Mouse (Mus musculus) cerebellum, adult (tissue): ENCODE results near the gene Pik3r2.

ENCODE experiments used
- ATAC-seq: cut with Nextera tagmentation; 2 replicates; pipeline ENCODE4 v1.9.2; 2017; ENCODE audit warnings: mild to moderate bottlenecking, moderate library complexity, mixed read lengths; ENCODE audit not compliant: insufficient number of reproducible peaks, low FRiP score, low TSS enrichment

The Pik3r2 gene

DNA sequence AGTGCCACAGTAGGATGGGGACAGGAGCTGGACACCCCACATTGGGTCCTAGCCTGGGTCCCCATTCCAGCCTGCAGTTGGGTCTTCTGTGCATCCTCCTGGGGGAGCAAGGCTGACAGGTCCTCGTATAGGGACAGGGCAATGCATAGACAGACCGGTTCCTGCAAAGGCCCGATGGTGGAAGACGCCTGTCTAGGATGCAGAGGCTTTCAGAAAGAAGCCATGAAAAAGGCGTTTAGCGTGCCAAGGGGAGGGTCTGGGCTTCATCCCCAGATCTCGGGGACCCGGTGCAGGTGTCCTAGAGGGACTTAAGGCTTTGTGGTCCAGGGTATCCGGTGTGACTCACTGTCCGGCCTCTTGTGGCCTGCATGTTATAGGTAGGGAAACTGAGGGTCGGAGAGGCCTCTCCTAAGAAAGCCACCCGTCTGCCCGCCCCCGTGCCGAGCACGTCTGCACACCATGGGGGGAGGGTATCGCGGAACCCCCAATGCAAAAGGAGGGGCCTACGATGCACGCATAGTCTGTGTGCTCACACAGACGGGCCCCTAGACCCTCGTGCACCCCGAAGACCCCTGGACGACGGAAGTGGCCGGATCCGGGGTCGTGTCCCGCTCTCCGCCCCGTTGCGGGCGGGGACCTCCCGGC lies 540 bp downstream of the Pik3r2 start:
- ATAC-seq: no peak

DNA sequence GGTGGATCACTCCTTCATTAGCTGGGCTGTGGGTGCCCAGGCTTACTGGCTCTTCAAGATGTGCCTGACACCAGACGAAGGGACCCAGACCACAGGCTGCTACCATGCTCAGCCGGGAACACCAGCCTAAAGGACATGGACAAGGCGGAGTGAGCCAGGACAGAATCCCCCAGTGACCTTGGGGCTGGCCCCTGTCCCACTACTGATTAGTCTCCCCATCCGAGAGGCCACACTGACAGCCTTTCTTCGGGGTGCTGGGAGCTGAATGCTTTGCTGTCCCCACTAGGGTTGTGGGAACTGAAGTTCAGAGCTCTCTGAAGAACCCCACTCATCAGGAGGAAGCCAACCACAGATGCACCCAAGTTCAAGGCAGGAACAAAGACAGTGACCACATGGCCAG lies 1.3 kb downstream of the Pik3r2 start:
- no peak for ATAC-seq

DNA sequence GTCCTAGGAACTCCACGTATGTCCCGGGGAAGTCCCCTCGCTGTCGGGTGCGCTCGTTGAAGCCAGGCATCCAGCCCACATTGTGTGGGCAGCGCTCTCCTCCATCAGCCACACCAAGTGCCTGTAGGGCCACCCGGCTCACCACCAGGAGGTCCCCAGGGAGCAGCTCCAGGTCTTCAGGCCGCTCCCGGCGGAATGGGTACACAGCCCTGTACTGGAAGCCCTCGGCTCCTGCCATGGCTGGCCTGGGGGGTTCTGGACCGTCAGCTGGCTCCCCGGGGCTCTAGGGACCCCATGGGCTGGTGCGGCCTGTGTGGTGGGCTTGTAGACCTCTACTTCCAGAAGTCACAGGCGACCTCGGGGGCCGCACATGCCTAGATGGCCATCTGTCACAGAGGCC lies 1.8 kb downstream of the Pik3r2 start:
- no peak for ATAC-seq

DNA sequence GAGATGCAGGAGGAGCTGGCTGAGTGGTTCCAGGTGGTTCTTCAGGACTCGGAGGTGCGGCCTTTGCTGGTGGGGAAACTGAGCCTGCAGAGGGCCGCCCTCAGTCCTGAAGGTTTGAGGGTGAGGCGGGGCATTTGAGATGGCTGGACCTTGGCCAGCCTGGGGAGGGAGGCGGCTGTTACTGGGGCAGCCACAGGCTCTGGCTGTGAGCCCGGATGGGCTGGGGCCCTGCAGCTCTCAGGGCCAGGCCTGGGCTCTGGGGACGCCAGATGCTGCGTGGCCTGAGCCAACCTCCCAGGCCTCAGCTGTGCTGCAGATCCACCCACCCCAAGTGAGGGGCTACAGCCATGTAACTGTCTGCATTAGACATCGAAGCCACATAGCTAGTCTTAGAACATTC lies 2.7 kb downstream of the Pik3r2 start:
- no peak for ATAC-seq

DNA sequence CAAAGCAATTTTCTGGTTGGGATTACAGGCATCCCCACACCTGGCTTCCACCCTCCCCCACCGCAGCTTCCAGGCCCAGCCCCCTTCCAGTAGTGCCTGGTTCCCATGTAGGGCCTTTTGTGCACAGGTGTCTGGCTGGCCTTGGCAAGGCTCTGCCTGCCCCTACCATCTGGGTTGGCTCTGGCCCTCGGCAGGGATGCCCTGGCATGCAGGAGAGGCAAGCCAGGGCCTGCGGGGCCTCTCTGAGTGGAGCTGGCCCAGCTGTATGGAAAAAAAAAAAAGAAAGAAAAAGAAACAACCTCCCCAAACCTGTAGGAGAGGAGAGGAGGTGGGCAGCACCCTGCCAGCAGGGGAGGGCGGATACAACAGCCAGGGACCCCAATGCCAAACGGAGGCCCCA lies 3.1 kb downstream of the Pik3r2 start:
- no peak for ATAC-seq

DNA sequence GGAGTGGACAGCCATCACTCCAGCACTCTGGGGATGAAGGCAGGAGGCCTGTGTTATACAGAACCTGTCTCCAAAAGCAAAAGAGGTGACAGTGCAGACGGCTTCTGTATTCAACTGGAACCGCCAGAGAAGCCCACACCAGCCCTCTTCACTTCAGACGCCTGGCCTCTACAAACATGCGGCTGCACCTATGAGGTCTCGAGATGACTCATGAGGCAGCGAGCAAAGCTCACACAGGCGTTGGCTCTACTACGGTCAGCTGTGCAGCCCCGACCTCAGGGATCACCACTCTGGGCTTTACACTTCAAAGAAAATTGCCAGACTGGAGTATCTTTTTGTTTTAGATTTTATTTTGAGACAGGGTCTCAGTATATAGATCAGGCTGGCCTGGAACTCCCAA lies 3.6 kb downstream of the Pik3r2 start:
- no peak for ATAC-seq

DNA sequence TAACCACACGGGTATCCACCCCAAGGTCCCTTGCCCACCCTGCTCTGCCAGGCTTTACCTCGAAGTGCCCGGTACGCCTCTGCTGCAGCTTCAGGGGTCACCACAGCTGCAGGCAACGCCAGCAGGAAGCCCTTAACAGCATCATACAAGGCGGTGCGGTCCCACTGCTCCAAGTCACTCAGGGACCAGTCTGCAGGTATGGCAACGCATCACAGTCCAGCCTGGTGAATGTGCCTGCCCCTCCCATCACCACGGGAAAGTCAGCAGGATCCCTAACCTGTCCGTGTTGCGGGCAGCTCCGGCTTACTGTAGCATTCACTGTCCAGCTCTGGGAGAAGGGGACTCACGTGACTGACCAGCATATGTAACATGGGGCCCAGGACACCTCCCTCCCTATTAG lies 4.4 kb downstream of the Pik3r2 start:
- ATAC-seq: no peak

DNA sequence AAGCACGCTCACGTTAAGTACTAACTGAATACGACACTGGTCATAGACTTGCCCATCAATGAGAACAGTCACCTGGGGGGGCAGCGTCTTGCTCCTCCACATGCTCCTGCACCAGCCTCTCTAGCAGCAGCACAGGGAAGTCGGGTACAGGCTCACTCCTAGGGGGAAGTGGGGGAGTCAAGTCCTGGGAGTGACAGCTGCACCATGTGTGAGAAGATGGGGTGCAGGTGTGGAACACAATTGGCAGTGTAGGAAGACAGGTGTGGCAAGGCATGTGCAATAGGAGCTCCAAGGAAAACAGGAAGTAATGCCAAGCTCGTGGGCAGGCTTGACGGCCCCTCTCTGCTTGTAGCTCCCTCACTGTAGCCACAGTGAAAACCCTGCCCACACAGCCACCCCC lies 5.3 kb downstream of the Pik3r2 start:
- ATAC-seq: no peak

DNA sequence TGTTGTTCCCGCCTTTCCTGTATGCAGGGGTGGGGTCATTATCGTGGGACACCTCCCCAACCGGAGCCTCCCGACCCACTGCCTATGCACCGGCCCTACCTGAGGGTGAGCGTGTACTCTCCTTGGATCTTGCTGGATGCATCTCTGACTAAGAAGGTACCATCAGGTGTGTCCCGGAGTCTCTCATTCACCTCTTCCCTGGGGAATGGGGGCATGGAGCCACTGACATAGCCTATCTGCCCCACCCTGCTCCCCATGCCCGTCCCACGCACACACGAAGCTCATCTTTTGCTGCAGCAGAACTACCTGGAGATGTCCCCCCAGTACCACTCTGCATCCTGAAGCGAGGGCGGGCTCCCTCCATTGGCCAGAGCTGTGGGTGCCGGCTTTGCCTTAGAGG lies 5.8 kb downstream of the Pik3r2 start:
- ATAC-seq: no peak

DNA sequence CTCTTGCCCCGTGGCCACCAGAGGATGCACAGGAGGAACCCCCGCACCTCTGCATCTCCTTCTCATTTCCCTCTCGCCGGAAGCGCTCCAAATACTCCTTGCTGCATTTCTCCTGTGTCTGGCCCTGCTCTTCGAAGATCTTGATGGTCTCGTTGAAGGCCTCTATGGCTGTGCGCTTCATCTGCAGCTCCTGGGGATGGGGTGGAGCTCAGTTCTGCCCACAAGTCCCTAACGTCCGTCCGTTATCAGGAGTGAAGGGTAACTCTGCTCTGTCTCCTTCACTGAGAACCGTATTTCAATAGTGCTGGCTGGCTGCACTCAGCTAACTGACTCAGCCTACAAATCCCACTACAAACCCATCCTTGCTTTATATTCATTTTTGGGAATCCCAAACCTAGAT lies 6.7 kb downstream of the Pik3r2 start:
- no peak for ATAC-seq

DNA sequence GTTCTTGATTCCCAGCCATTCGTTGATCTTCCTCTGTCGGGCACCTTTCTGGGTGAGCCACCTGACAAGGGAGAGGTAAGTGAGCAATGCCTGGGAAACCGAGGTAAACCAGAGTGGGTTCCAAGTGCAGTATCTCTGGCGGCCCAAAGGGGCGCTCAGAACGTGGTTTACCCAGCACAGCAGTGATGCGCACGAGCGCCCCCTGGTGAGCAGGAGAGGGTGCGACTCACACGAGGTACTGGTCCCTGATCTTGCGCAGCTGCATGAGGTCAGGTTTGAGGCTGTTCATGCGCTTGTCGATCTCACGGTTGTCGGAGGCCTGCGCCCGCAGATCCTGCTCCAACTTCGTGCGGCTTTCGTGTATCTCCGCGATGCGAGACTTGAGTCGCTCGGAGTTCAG lies 7.2 kb downstream of the Pik3r2 start:
- peak; percentile 49 for ATAC-seq

DNA sequence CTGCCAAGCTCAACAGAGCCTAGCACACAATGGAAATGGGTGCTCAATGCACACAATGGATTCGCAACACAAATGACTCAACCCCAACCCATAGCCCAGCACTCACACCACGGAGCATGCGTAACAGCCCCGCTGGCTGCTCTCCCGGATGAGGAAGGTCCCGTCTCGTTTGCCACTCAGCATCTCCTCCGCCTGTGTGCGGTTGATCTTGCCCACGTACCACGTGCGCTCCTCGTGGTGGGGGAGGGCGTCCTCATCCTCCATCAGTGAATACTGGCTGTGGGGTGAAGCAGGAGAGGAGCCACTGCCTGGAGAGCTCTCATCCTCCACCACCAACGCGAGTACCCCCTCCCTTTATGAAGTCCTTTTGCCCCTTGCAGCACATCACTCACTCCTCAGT lies 7.6 kb downstream of the Pik3r2 start:
- ATAC-seq: no peak

DNA sequence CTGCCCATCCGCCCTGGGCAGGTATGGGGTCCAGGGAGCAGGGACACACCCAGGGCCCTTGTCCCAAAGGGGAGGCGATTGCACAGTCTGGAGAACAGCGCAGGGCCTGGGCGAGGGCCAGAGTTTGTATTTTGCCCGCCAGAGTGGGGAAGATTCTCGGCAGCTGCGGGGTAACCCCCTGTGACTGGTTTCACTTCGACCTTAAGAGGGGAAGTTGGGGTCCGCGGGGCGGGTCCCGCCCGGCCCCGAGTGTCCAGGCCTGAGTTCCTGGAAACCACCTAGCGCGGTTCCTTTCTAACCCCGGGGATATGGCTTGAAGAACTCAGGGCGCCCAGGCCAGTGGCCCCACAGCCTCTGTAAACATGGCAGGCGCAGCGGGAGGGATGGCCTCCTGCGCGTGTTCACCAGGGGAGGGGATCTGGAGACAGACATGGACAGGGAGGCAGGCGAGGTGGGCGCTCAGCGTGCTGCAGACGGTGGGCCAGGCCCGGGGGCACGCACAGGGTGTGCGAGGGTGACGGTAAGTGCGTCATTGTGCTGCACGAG lies 8.2 kb downstream of the Pik3r2 start:
- ATAC-seq: no peak

DNA sequence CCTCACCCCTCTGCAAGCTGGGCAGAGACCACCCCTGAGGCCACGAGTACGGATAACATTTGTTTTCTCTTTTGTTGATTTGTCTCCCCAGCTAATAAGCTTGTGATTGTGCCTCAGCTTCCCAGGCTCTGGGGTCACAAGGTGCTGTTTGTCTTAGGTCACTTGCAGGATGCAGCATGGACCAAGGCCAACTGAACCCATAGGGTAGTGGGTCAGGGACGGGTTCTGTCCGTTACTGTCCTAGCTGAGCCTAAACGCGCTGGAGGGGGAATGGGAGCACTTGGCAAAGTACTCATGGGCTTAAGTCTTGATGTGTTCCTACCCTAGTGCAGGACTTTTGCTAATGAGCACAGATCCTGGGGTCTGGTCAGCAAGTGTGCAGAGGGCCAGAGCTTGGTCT lies 9.0 kb downstream of the Pik3r2 start:
- ATAC-seq: no peak

DNA sequence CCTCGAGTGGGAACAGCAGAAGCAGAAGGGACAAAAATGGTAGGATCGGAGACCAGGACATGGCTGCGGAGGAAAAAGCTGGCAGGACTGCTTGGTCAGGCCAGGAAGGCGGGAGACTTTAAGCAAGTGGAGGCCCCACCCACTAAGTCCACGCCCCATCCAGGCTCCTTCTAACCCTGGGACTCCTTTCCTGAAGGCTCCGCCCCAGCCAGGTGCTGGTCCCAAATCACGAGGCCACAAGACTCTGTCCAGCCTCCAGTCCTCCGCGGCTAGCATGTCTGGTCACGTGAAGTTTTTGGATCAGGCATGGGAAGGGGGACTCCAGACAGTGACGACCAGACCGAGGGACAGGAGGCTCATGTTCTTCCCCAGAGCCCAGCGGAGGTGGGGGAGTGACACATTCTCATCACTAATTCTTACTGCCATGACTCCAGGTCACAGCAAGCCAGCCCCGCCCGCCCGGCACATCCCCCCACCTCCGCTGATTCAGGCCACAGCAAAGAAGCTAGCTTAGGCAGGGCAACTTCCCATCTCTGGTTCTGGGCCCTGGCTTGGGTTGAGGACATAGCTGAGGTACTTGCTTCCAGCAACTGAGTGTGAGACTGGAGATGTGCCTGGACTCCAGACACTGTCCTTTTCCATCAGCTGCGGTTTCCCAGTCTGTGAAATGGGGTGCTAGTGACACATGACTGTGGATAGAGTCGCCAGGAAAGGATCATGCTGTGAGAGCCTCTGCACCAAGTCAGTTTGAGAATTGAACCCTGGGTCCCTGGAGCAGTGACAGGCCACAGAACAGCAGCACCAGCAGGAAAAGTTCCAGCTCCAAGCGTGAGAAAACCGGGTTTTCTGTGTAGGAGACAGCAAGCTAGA lies 9.7 kb downstream of the Pik3r2 start:
- ATAC-seq: 0 out of 2 replicates have a peak, but pooled peaks have one; percentile 33

DNA sequence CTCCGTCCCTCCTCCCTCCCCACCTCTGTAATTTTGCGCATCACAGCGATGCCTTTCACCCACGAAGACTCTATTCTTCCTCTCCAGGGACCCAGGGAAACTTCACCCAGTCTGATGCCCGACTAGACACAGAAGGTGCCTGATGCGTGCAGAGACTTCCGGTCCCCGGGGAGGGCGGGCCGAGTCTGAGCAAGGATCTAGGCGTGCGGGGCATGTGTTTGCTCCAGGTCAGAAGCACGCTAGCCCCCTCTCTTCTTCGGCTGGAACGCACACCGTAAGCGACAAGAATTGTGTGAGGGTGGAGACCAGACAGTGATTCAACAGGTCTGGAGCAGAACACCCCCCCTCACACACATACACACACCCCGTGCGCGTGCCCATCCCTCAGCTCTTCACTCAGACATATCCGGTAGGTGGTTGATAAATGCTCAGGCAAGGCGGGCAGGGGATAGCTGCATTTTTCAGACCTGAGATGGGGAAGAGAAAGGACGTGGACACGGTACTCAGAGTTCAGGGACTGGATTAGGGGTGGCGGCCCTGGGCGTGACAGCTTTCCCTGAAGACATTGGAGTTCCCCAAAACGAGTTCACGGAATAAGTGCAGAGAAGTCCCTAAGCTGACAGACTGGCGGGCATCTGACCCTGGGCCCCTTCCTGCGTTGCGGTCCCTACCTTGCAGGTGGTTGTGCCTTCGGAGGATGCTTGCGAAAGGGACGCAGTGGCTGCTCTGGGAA lies 10.5 kb downstream of the Pik3r2 start:
- ATAC-seq: no peak

DNA sequence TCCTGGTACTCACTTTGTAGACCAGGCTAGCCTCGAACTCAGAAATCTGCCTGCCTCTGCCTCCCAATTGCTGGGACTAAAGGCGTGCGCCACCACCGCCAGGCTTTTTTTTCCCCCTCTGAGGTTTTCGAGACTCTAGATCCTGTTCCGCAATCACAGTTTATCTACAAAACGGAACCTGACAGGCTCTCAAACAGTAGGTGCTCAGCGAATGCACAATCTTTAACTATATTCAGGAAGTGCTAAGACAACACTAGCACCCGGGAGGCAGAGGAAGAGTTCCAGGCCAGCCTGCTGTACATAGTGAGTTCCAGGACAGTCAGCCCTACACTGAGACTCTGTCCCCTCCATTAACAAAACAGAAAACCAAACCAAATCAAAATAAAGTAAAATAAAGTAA lies 11.2 kb downstream of the Pik3r2 start:
- no peak for ATAC-seq

DNA sequence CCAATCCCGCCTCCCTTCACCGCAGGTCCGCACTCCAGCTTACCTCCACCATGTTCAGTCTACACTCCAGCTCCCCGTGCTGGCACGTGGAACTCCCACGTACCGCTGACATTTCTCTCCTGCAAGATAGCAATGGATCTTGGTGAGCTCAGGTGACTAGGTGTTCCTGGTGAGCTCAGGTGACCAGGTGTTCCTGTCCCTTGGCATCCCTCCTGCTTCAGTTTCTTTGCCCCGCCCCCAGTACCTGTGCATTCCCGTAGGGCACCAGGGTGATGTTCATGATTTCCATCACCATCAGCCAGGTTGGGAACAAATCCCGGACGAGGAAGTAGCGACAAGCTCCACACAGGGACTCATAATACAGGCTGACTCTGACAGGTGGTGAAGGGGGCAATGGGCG lies 11.8 kb downstream of the Pik3r2 start:
- no peak for ATAC-seq

DNA sequence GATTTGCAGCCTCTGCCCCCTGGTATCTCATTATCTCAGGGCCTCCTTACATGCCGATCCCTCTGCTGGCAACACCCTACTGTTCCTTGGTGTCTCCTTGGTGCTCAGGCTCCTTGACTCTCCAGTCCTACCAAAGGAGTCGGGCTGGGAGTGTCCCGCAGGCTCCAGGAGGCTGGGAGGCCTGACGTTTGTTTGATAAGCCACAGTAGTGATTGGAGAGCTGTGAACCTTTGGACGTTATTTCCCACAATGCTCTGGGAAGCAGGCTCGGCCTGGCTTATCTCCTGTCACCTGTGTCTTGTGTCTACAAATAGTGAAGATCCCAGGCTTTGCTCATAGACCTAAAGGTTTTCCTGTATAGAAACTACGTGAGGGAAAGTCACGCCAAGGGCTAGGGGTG lies 12.5 kb downstream of the Pik3r2 start:
- no peak for ATAC-seq

DNA sequence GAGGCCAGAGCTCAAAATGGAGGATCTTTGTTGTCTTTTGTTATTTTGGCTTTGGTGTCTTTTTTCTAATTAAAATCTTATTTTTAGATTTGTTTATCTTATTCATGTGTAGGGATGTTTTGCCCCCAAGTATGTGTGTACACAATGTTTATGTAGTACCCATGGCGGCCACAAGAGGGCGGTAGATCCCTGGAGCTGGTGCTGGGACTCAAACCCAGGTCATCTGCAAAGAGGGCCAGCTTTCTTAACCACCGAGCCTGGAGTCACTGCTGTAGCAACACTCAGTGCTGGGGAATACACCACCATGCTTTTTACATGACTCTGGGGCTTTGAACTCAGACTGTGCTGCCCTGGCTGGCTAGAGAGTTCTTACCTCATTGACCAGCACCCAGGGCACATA lies 13.2 kb downstream of the Pik3r2 start:
- ATAC-seq: no peak

DNA sequence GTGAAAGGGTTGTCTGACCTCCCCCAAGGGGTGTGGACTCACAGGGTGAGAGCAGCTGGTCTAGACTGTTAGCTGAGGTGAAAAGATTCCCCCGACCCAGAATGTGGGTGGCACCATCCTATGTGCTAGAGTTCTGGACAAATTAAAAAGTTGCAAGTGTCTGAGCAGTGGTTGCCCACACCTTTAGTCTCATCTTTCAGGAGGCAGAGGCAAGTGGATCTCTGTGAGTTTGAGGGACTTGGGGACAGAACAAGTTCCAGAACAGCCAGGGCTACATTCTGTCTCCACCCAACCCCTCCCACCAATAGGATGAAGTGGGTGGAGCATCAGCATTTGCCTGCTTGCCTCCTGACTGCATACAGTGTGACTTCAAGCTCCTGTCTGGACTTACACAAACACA lies 14.4 kb downstream of the Pik3r2 start:
- ATAC-seq: no peak
